Mouse (Mus musculus) lung, postnatal 14 days (tissue): Measurements from ENCODE around the gene C1qtnf2.

ENCODE experiments used
- DNase-seq: peaks from one replicate; pipeline ENCODE4 v3.0.0; 2021

C1qtnf2 gene

DNA sequence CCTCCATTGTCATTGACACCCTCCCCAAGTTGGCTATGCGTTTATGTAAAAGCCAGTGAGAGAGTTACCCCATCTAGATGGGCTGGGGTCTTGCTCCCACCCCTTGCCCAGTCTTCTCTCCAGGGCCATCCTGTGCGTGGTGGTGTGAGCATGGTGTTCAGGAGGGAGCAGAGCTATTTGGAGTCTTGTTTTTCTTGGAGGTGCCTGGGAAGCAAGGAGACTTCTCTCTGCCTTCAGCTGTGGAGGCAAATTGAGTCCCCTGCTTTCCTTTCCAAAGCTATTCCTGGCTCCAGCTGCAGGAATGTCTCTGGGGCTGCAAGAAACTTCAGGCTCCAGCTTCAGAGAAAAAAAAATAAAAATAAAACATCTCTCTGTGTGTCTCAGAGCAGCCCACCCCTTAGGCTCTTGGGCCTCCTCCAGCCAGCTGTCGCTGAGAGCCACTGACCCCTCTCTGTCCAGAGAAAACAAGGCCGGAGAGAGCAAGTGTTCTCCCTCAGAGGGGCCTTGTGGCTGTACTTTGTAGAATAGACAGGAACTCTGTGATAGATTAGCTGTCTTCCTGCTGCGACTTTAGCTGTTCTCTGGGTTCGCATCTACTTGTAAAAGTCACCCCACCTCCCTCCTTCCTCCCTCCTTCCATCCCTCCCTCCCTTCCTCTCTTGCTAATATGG, 9.2 kb downstream of the C1qtnf2 start:
- peak; percentile 35 for DNase-seq

- no peak for DNase-seq
Measured at GRCm38 (mm10) chr11:43484057-43484456, 10.0 kb downstream of the C1qtnf2 start.

GRCm38 (mm10) chr11:43484652-43485051, 10.6 kb downstream of the C1qtnf2 start:
- no peak for DNase-seq

DNA sequence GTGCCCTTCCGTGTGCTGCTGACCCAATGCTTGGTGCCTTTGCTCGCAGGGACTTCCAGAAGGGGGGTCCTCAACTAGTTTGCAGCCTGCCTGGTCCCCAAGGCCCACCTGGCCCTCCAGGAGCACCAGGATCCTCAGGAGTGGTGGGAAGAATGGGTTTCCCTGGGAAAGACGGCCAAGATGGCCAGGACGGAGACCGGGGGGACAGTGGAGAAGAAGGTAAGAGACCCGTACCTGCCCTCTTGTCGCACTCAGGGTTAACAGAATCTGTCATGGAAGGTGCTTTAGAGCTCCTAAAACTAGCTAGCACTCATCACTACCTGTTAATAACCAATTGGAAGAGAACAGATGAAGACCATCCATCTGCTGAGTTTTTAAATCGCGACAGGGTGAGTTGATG, 11.8 kb downstream of the C1qtnf2 start:
- DNase-seq: no peak

- DNase-seq: peak; percentile 88
Measured at GRCm38 (mm10) chr11:43492663-43493062, 18.6 kb downstream of the C1qtnf2 start.

DNA sequence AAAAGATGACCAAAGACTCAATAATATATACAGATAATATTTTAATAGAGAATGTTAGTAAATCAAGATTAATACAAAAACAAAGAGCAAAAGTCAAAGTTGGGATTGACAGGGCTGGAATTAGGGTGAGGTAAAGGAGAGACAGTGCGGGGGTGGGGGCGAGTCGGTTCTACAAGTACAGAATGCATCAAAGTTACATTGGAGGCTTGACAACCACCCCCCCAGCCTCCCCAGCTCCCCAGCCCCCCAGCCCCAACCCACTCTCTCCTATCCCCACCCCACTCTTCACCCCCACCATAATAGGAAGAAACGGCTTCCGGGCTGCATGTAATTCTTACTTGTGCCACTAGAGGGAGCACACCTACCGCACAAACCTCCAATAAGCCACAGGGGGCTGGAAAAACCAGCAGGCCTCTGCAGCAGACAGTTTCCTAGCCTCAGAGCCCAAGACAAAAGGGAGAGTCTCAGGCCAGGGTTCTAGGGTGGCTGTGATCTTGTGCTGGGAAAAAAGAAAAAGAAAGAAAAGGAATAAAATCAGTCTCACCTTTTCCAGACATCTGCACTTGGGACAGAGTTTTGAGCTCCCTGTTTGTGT, 19.8 kb downstream of the C1qtnf2 start:
- peak; percentile 80 for DNase-seq

DNA sequence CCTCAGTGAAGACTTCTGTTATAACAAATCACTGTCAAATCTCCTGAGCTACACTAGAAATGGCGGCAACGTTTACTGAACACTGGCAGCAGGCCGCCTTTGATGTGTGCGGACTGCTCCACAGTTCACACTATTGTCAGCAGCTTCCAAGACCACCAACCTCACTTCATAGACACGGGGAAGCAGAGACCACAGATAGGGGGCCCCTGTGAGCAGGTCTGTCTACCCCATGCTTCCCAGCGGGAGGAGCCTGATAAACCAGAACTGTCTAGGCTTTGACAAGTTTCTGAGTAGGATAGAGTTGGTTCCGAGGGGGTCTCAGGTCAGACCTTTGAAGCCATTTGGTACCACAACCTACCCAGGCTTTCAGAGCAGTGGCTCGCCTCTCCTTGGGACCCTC, 21.0 kb downstream of the C1qtnf2 start:
- no peak for DNase-seq

DNA sequence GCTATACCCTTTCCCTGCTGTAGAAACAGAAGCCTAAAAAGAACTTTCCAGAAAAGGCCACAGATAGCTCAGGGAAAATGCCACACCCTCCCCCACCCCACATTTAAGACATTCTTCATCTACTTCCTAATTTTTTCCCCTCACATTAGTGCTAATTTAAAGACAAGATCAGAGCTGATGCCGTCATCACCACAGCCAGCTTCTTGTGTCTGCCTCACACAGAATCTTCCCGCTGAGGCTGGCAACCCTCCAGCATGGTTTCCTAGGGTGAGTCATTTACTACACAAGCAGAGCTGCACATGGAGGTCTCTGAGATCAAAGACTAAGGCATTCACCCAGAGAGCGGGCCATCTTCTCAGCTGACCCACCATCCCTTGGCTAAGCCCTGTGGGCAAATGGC, 21.5 kb downstream of the C1qtnf2 start:
- DNase-seq: peak; percentile 69

DNA sequence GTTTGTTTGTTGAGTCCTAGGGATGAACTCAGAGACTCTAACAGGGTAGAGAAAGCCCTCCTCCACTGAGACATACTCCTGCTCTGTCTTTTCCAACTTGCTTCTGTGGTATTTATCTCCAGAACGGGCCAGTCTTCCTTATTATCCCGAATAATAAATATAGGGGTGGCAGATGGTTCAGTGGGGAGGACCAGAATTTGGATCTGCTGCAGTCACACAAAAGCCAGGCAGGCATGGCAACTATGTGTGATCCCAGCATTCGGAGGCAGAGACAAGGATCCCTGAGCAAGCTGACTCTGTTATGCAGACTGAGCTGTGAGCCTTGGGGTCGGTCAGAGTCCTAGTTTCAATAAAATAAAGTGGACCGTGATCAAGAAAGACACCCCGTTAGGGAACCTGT, 27.2 kb downstream of the C1qtnf2 start:
- DNase-seq: no peak

DNA sequence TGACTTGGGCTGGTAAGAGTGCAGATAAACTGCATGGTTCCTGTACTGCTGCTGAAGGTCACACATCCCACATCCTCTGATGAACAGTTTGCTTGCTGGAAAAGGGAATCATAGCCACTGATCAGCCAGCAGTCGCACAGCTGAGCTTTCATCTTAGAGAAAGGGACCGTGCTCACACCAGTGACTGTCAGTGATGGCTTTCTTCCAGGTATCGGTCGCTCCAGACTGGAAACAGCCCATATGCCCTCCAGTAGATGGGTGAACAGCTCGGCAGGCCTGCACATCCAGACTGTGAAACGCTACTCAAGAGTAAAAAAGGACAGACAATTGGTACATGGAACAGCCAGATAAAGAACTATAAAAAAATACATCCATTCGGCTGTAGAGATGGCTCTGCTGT, 31.1 kb downstream of the C1qtnf2 start:
- DNase-seq: no peak

DNA sequence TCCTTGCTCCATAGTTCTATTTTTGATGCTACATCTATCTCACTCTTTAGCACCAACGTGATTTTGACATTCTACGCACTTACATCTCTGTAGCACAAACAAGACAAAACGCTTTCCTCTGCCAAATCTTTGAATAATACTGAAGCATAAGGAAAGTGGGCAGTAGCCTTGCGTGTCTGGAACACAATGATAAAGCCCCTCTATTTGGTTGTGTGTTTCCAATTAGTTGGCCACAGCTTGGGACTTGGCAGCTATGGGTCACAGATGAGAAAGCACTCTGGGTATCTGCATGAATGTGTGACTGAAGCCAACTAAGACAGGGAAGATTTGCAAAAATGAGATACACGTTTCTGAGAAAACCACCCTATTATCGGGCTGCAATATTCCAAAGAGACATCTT, 33.9 kb downstream of the C1qtnf2 start:
- DNase-seq: no peak

DNA sequence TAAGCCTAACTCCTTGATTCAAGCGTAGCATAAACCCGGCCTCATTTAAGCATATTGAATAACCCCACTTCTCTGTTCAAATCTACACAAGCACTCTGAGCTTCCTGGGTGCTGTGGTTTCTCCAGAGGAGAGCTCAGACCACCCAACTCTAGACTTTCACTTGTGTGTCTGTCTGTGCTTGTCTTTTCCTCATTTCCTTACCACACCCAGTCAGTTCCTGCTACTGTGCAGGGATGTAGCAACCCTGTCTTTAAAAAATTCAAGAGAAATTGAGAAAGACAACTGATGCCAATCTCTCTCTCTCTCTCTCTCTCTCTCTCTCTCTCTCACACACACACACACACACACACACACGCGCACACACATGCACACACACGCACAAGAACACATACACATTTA, 35.8 kb downstream of the C1qtnf2 start:
- DNase-seq: no peak

GRCm38 (mm10) chr11:43512661-43513190, 38.6 kb downstream of the C1qtnf2 start:
- no peak for DNase-seq

- peak; percentile 74 for DNase-seq
Measured at GRCm38 (mm10) chr11:43516344-43517021, 42.4 kb downstream of the C1qtnf2 start.

DNA sequence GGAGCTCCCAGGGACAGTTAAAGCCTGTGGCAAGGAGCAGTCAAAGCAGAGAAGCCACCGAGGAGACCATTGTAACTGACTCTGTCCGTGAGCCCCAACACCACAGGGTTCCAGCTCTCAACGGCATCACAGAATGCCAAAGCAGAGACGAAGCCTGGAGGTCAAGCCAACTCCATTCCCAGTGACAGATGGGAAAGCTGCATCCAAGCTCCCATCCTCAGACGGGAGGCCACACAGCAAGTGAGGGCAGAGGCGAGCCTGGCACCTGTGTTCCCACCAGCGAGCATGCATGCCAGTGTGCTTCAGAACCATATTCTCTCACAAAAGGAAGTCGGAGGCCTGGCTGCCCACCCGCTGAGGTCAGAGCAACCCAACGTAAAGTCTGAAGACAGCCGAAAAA, 43.6 kb downstream of the C1qtnf2 start:
- DNase-seq: no peak

DNA sequence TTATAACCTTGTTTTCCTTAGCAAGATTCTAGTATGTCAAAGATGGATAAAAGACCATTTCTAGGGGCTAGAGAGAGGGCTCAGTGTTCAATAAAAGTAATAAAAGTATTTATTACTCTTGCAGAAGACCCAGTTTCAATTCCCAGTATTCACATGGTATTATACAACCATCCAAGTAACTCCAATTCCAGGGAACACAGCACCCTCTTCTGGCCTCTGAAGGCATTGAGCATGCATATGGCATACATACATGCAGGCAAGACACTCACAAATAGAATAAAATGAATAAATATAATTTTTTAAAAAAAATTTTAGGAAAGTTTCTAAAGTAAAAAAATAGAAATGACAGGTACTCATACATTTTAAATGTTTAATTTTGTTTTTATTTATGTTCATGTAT, 44.0 kb downstream of the C1qtnf2 start:
- no peak for DNase-seq

GRCm38 (mm10) chr11:43518821-43519220, 44.7 kb downstream of the C1qtnf2 start:
- no peak for DNase-seq

DNA sequence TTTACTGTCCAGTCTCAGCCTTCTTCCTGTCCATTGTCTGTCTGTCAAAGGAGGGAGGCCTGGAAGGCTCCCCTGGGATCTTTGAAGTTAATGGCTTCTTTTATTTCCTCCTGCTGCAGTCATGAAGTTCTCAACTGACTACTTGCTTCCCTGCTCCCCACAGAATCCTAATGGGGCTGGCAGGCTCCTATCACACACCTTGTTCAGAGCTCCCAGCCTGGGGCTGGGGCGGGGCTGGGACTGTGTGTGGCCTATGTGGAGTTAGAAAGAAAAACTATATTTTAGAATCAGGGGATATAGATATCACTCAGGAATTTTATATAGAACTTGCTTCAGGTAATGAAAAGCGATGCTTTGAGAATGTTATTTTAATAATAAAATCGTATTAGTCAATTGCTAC, 46.4 kb downstream of the C1qtnf2 start:
- no peak for DNase-seq

DNA sequence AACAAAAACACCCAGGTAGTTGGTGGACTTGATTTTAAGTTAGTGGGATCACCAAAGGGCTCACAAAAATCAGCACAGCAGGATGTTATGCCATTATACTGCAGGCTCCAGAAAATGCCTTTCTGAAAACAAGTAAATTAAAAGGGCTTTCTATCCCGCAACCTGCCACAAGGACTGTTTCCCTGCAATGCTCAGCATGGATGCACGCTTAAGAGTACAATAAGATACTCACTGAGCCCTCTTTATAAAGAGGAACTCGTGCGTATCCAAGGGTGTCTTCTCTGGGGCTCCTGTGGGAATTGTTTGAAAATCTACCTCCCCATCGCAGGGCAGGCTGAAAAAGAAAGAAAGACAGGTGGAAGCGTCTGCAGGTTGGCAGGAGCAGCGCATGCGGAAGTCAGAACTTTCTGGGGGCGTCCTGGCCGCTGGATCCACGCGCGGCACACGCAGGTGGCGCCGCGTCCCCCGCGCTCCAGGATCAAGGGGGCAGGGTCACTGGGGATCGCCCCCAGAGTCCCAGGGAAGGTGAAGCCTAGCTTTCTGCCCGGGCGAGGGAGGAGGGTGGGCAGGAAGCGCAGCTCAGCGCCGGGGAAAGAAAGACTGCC, 54.1 kb downstream of the C1qtnf2 start:
- no peak for DNase-seq

- DNase-seq: peak; percentile 72
Measured at GRCm38 (mm10) chr11:43528683-43529499, 54.8 kb downstream of the C1qtnf2 start, which contains the start of gene Ccnjl. Ccnjl (plus strand) TSS chr11:43528784.

DNA sequence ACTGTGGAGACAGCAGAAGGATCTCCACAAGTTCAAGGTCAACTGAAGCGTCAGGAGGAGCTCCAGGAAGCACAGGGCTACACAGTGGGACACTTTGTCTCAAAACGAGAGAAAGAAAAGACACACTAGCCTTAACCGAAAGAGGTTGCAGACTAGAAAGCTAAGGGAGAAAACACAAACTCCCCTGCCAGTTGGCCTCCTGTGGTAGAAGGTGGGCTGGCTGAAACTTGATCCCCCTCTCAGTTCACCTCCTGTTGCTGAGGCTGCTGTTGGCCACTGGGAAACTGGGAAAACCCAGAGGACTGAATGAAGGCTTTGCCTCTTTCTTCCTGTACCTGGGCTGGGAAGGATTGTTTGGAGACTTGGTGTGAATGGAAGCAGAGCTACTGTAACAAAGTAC, 56.0 kb downstream of the C1qtnf2 start:
- no peak for DNase-seq

GRCm38 (mm10) chr11:43531619-43532018, 57.5 kb downstream of the C1qtnf2 start:
- DNase-seq: no peak

DNA sequence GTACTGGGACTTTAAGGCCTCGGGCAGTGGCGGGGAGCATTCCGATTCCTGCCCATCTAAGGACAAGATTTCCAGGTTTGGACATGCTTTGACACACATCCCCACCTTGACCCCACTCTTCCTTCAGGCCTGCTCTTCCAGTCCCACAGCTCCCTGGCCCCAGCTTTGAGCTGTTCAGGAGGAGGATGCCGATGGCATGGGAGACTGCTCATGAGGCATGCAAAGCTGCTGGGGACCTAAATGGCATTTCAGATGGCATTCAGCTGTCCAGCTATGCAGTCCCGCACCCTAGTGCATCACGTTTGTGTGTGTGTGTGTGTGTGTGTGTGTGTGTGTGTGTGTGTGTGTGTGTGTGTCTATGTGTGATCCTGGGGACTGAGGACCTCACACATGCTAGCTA, 63.0 kb downstream of the C1qtnf2 start:
- DNase-seq: no peak
